Comparison of ENCODE assay signal across 21 mouse cellular contexts in the genomic region with DNA sequence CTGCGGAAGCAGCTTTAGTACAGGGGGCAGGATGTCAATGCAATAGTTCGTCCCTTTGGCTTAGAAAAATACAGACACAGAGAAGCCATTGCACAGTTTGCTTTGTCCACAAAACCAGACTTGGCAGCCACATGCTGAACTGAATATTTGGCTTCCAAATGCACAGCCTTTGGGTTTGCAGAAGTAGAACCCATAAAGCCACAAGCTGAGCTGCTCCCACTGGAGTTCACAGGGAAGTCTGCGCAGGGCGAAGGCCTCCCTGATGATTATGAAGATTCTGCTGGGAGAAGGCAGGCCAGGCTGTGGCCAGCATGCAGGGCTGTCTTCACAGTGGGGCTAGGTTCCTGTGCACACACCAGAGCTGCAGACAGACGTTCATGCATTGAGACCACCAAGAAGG.
DNase-seq lines count a peak whose midpoint lies in the region; ATAC-seq lines count a peak whose summit lies in the region.
"Had no signal": no experiment of that assay in that cellular context is flagged by ENCODE, and none has a peak within 500 bp of the region (broad histone marks: within the 10 kb centered on the region; RNA-seq: fewer than 3 reads in every experiment).

No protein-coding gene starts in this region.

- peak; percentile 11 for DNase-seq in gastrocnemius, adult 18-20 months (ENCODE audit: low spot score)
- DNase-seq in gastrocnemius, adult 8-10 months (ENCODE audit: low spot score in 2 of 2) = no peak
- DNase-seq in kidney, adult 9 months = peak; percentile 23
- DNase-seq in kidney, postnatal 25 days = no peak
- DNase-seq in embryonic facial prominence, embryonic 14.5 days (ENCODE audit: low spot score) = peak; percentile 51
- DNase-seq in spleen, postnatal 10 days (ENCODE audit: low spot score in 2 of 2) = no peak
- DNase-seq: adrenal gland, postnatal 14 days; cerebellum, adult 2 months; lung, postnatal 10 days; spleen, adult 18-20 months; thymus, postnatal 25 days had no signal

- no peak for ATAC-seq in embryonic facial prominence, embryonic 14.5 days (ENCODE audit: low read depth)
- peak; percentile 21; the same call in 1 of the 2 replicates for ATAC-seq in megakaryocyte progenitor cell, adult 5-6 weeks (replicated peaks; ENCODE audit: poor library complexity)
- ATAC-seq: intestine, embryonic 15.5 days had no signal

- no peaks in the 10 kb centered on the region for H3K27me3 ChIP-seq in embryonic facial prominence, embryonic 14.5 days (replicated peaks; ENCODE audit: control insufficient read depth, insufficient read depth, low read length)
- H3K27me3 ChIP-seq: CH12.LX; embryonic facial prominence, embryonic 12.5 days; heart, embryonic 13.5 days; hindbrain, embryonic 12.5 days; intestine, embryonic 15.5 days; limb, embryonic 12.5 days; liver, embryonic 15.5 days; neural tube, embryonic 12.5 days had no signal

- H3K4me3 ChIP-seq in embryonic facial prominence, embryonic 14.5 days (ENCODE audit: low read depth, low read length) = no peak overlapping the region
- H3K4me3 ChIP-seq: embryonic facial prominence, embryonic 12.5 days; heart, embryonic 13.5 days; hindbrain, embryonic 12.5 days; intestine, embryonic 15.5 days; limb, embryonic 12.5 days; liver, embryonic 15.5 days; neural tube, embryonic 12.5 days had no signal

- WGBS in embryonic facial prominence, embryonic 14.5 days = 63% methylated on average over 5 of the region's 5 CpGs

- H3K4me1 ChIP-seq in embryonic facial prominence, embryonic 14.5 days (ENCODE audit: control insufficient read depth, insufficient read depth, low read length) = peaks cover 8% of the 10 kb centered on the region; the same call in 1 of the 2 replicates
- H3K4me1 ChIP-seq: embryonic facial prominence, embryonic 12.5 days; heart, embryonic 13.5 days; hindbrain, embryonic 12.5 days; limb, embryonic 12.5 days; liver, embryonic 15.5 days; neural tube, embryonic 12.5 days had no signal

- no peak overlapping the region for H3K9ac ChIP-seq in embryonic facial prominence, embryonic 14.5 days (ENCODE audit: low read depth, low read length)
- H3K9ac ChIP-seq: embryonic facial prominence, embryonic 12.5 days; heart, embryonic 13.5 days; hindbrain, embryonic 12.5 days; intestine, embryonic 15.5 days; limb, embryonic 12.5 days; liver, embryonic 15.5 days; neural tube, embryonic 12.5 days had no signal

- H3K9me3 ChIP-seq in embryonic facial prominence, embryonic 14.5 days (ENCODE audit: control insufficient read depth, low read length) = no peaks in the 10 kb centered on the region
- H3K9me3 ChIP-seq: embryonic facial prominence, embryonic 12.5 days; heart, embryonic 13.5 days; hindbrain, embryonic 12.5 days; intestine, embryonic 15.5 days; limb, embryonic 12.5 days; liver, embryonic 15.5 days; neural tube, embryonic 12.5 days had no signal

- H3K4me2 ChIP-seq in embryonic facial prominence, embryonic 14.5 days (ENCODE audit: low read depth, low read length) = no peak overlapping the region
- H3K4me2 ChIP-seq: embryonic facial prominence, embryonic 12.5 days; heart, embryonic 13.5 days; hindbrain, embryonic 12.5 days; intestine, embryonic 15.5 days; limb, embryonic 12.5 days; liver, embryonic 15.5 days; neural tube, embryonic 12.5 days had no signal

- peak overlapping the region; percentile 17; the same call in 1 of the 2 replicates for H3K27ac ChIP-seq in embryonic facial prominence, embryonic 14.5 days (replicated peaks; ENCODE audit: low read depth, low read length)
- H3K27ac ChIP-seq: embryonic facial prominence, embryonic 12.5 days; heart, embryonic 13.5 days; hindbrain, embryonic 12.5 days; intestine, embryonic 15.5 days; limb, embryonic 12.5 days; liver, embryonic 15.5 days; neural tube, embryonic 12.5 days; stomach, postnatal 0 days had no signal

- no peaks in the 10 kb centered on the region for H3K36me3 ChIP-seq in embryonic facial prominence, embryonic 14.5 days (ENCODE audit: control insufficient read depth, insufficient read depth, low read length)
- H3K36me3 ChIP-seq: embryonic facial prominence, embryonic 12.5 days; heart, embryonic 13.5 days; hindbrain, embryonic 12.5 days; intestine, embryonic 15.5 days; limb, embryonic 12.5 days; liver, embryonic 15.5 days; neural tube, embryonic 12.5 days had no signal

Comparison
In these comparisons a context has a peak if more than half of its experiments do, and no peak if none do; other contexts are left out.
1. DNase-seq: peak in gastrocnemius, adult 18-20 months (single experiment), kidney, adult 9 months (single experiment) and embryonic facial prominence, embryonic 14.5 days (single experiment); none in gastrocnemius, adult 8-10 months (0 of 2), kidney, postnatal 25 days (0 of 2) and spleen, postnatal 10 days (0 of 2).